Mouse (Mus musculus) heart, postnatal 0 days (tissue): ENCODE measurements around the gene Neurod2.

Source experiments
- CTCF ChIP-seq: IDR thresholded peaks from 2 replicates; pipeline ENCODE4 v1.5.1; 2016; ENCODE audit warnings: antibody characterized with exemption, control low read depth, low read depth
- EP300 ChIP-seq: IDR thresholded peaks from 2 replicates; pipeline ENCODE4 v1.6.1; 2016; ENCODE audit warnings: antibody characterized with exemption, low read depth

DNA sequence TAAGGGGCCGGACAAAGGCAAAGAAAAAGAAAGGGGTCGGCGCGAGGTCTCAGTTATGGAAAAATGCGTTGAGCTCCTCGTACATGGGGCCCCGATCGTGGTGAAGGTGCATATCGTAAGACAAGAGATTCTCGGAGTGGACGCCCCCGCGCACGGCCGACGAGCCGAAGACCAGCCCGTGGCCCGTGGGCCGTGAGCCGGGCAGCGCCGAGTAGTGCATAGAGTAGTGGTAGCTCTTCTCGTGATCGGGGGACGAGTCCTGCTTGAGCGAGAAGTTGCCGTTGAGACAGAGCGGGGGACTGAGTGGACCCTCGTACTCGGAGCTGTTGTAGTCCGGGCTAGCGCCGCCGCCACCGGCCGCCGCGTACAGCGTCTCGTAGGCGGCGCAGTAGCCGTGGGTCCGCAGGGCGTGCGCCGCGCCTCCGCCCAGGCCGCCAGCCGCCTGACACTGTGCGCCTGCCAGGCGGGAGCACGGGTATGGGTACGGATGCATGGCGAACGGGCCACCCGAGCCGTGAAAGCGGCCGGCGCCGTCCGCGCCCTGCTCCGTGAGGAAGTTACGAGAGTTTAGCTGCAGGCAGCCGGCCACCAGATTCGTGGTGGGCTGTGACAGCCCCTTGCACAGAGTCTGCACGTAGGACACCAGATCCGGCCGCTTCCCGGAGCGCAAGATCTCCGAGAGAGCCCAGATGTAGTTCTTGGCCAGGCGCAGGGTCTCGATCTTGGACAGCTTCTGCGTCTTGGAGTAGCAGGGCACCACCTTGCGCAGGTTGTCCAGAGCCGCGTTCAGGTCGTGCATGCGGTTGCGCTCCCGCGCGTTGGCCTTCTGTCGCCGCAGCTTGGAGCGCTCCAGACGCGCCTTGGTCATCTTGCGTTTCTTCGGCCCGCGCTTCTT is 2.1 kb downstream of the Neurod2 start:
- no peak for TF ChIP-seq EP300
- no peak for TF ChIP-seq CTCF
